Mouse (Mus musculus) midbrain, embryonic 16.5 days (tissue): ENCODE results near the gene Epb41l5. TPM values are rescaled to one million over a fixed set of nuclear protein-coding genes. Genes with fewer than 3 reads are reported as not detected.

Experiments used
- polyA plus RNA-seq: library from polyadenylated mRNA; unstranded; fragments of >200 nt; fragmentation: Nextera tagmentation; extraction: Ambion mirVana; gene quantifications from 2 replicates; pipeline ENCODE4 v1.2.1, GENCODE M21; 2015

Gene Epb41l5
- polyA plus RNA-seq, 1 experiment from 2014 or later, result 21.6 TPM

Other genes with a start within 250 kb of the Epb41l5 start
- 1.8 and 1.9 TPM in 2 replicates for gene Inhbb, start 226.8 kb downstream of the Epb41l5 start, polyA plus RNA-seq
- gene Ralb, start 144.2 kb downstream of the Epb41l5 start, polyA plus RNA-seq, result 60.8 and 60.9 TPM in 2 replicates
- gene Tmem185b, start 122.8 kb downstream of the Epb41l5 start, polyA plus RNA-seq, result 19.2 and 19.7 TPM in 2 replicates
- 7.9 and 9.3 TPM in 2 replicates for gene Ptpn4, start 188.6 kb upstream of the Epb41l5 start, polyA plus RNA-seq